Mouse (Mus musculus) adrenal gland, postnatal 4 days (tissue): ENCODE results near the gene Myl6. TPM values are rescaled to one million over a fixed set of nuclear protein-coding genes. Genes with fewer than 3 reads are reported as not detected.
A peak's percentile ranks its signal among the peaks of the same experiment; 100 is the strongest.

Experiments used
- DNase-seq, 2 experiments: peaks; one replicate each; pipeline ENCODE4 v3.0.0; 2021 to 2022; ENCODE audit warnings: low spot score in 2 of 2, mixed read lengths in 2 of 2
- long read RNA-seq, 2 experiments: library from polyadenylated mRNA; stranded (forward); transcript quantifications; one replicate each; pipeline ENCODE4 v2.0.0; 2021
- total RNA-seq, 2 experiments: library from RNA; stranded (reverse); gene quantifications; 2 replicates each; pipeline ENCODE4 v1.2.3; 2021

Myl6 gene
- total RNA-seq = 100 to 1,000 TPM; 703 to 716 TPM
- long read RNA-seq, experiment 1, transcript Myl6-212 (5 exons, 790 nt) = minor isoform, 9 of 528 reads
- long read RNA-seq, experiment 1, transcript Myl6-201 (6 exons, 665 nt) = major isoform, 227 of 528 reads
- long read RNA-seq, experiment 1, transcript Myl6-209 (1 exons, 3,040 nt) = minor isoform, 24 of 528 reads
- long read RNA-seq, experiment 1, transcript Myl6-206 (7 exons, 691 nt) = minor isoform, 167 of 528 reads
- long read RNA-seq, experiment 1, partial matches to known transcripts = 82 of 528 reads
- long read RNA-seq, experiment 1, other reads (novel, unspliced or antisense) = 11 of 528 reads
- long read RNA-seq, experiment 2, transcript Myl6-202 (5 exons, 1,668 nt) = minor isoform, 14 of 452 reads
- long read RNA-seq, experiment 2, transcript Myl6-201 (6 exons, 665 nt) = major isoform, 181 of 452 reads
- long read RNA-seq, experiment 2, transcript Myl6-206 (7 exons, 691 nt) = minor isoform, 150 of 452 reads
- long read RNA-seq, experiment 2, transcript Myl6-209 (1 exons, 3,040 nt) = minor isoform, 33 of 452 reads
- long read RNA-seq, experiment 2, partial matches to known transcripts = 43 of 452 reads
- long read RNA-seq, experiment 2, other reads (novel, unspliced or antisense) = 14 of 452 reads

GRCm38 (mm10) chr10:128493695-128494666 lies at the start of gene Myl6:
Gene Myl6 (minus strand): TSS chr10:128494145.
- peak; percentile 93 for DNase-seq

GRCm38 (mm10) chr10:128543100-128543499 lies 49.2 kb upstream of the Myl6 start:
- DNase-seq = no peak

GRCm38 (mm10) chr10:128538340-128538870 lies 44.5 kb upstream of the Myl6 start:
- DNase-seq = no peak

GRCm38 (mm10) chr10:128536266-128536940 lies 42.5 kb upstream of the Myl6 start:
- DNase-seq = peak; percentile 64 to 81

GRCm38 (mm10) chr10:128535624-128536265 lies 41.8 kb upstream of the Myl6 start:
- no peak for DNase-seq

- no peak for DNase-seq
Measured at GRCm38 (mm10) chr10:128535206-128535605, 41.3 kb upstream of the Myl6 start.

GRCm38 (mm10) chr10:128526366-128527356 lies 32.7 kb upstream of the Myl6 start:
- no peak for DNase-seq

- DNase-seq = peak; percentile 66 to 88
Measured at GRCm38 (mm10) chr10:128525671-128526308, 31.8 kb upstream of the Myl6 start, which contains the start of gene Esyt1. Gene Esyt1 (minus strand): TSS chr10:128525871.

GRCm38 (mm10) chr10:128524732-128525662 lies 31.1 kb upstream of the Myl6 start:
- DNase-seq = peak in 1 of 2 experiments; percentile 37

GRCm38 (mm10) chr10:128524111-128524731 lies 30.3 kb upstream of the Myl6 start:
- DNase-seq = no peak

- DNase-seq = no peak
Measured at GRCm38 (mm10) chr10:128522351-128522750, 28.4 kb upstream of the Myl6 start.

- no peak for DNase-seq
Measured at GRCm38 (mm10) chr10:128520591-128520990, 26.6 kb upstream of the Myl6 start.

- no peak for DNase-seq
Measured at GRCm38 (mm10) chr10:128518833-128519232, 24.9 kb upstream of the Myl6 start.

- DNase-seq = no peak
Measured at GRCm38 (mm10) chr10:128516677-128517076, 22.7 kb upstream of the Myl6 start.

GRCm38 (mm10) chr10:128516029-128516428 lies 22.1 kb upstream of the Myl6 start:
- no peak for DNase-seq

GRCm38 (mm10) chr10:128515044-128515443 lies 21.1 kb upstream of the Myl6 start:
- no peak for DNase-seq

GRCm38 (mm10) chr10:128511761-128512160 lies 17.8 kb upstream of the Myl6 start:
- DNase-seq = no peak
